Mouse (Mus musculus) megakaryocyte, embryonic 14.5 days (primary cell): Measurements from ENCODE around the gene Gpx3. TPM values are rescaled to one million over a fixed set of nuclear protein-coding genes. Genes with fewer than 3 reads are reported as not detected.
"Not testable (repeated sequence)": the region's sequence is repeated elsewhere in the genome, so short reads cannot be mapped to it uniquely, and the experiment has no call there.

ENCODE experiments used
- H3K27me3 ChIP-seq: replicated peaks from 2 replicates; pipeline ENCODE3; 2012; ENCODE audit warnings: inconsistent platforms
- H3K36me3 ChIP-seq: replicated peaks from 2 replicates; pipeline ENCODE3; 2012; ENCODE audit warnings: low read length, inconsistent platforms, mixed read lengths
- H3K4me1 ChIP-seq: 2 replicates; pipeline ENCODE4 v1.6.1; 2012; ENCODE audit warnings: inconsistent platforms
- H3K4me3 ChIP-seq: replicated peaks from 2 replicates; pipeline ENCODE3; 2012; ENCODE audit warnings: moderate library complexity, mild to moderate bottlenecking, inconsistent platforms
- H3K9me3 ChIP-seq: 2 replicates; pipeline ENCODE4 v1.6.1; 2012; ENCODE audit warnings: inconsistent platforms
- FLI1 ChIP-seq: IDR thresholded peaks from 2 replicates; pipeline ENCODE4 v1.6.1; 2012; ENCODE audit warnings: low read length, inconsistent platforms, mixed read lengths
- GATA1 ChIP-seq: IDR thresholded peaks from 3 replicates; pipeline ENCODE4 v1.6.1; 2012; ENCODE audit warnings: mixed read lengths, low read length, inconsistent platforms, borderline replicate concordance
- polyA plus RNA-seq: library from polyadenylated mRNA; stranded (reverse); fragments of >175 nt; gene quantifications from 2 replicates; pipeline ENCODE4 v1.2.3, GENCODE M21; 2012; ENCODE audit warnings: low replicate concordance; ENCODE audit not compliant: insufficient read depth

Gene Gpx3
- 21.7 and 34.2 TPM in 2 replicates for polyA plus RNA-seq

DNA sequence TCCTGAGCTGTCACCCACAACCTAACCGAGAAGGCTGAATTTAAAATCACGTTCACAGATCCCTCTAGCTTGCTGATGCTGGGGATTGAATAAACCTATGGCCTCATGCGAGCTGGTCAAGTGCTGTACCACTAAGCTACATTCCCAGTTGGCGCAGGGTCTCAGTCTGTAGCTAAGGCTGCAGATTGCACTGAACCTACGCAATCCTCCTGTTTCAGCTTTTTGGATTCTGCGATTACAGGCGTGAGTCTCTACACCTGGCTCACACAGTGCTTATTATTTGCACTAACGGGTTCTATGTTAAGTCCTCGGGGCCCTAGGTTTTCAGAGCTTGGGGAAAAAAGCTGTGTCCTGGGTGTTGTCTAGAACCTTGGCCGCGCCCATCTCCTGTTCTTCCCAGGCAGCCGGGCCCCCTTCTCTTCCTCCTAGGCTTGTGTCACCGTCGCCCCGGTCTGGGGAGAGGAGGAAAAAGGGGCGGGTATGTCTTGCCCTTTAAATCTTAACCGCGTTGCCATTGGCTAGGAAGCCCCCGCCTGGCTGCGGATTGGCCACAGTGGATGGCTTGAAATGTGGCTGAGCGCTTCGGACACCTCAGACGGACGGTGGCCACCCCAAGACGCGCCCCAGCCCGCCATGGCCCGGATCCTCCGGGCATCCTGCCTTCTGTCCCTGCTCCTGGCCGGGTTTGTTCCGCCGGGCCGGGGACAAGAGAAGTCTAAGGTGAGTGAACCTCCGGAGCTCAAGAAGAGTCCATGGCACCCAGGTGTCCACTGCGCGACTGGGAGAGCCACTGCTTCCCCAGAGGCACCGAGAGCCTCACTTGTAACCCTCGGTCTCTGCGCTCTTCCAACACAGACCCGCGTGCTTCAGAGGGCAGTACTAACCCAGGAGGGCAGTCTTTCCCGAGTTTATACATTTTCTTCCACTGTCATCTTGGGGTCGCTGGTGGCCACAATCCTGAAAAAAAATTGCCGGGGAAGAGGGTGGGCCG lies at the start of gene Gpx3:
Gene Gpx3, plus strand, starts transcription at position 121 of the 991 bp plus-strand sequence.
- H3K4me1 ChIP-seq: peaks cover 32% of the 10 kb centered on the region
- peak within 1 kb of the TSS; percentile 43 for H3K4me3 ChIP-seq
- peaks cover 37% of the 10 kb centered on the region for H3K27me3 ChIP-seq
- no peaks in the 10 kb centered on the region for H3K36me3 ChIP-seq
- no peak for TF ChIP-seq GATA1
- no peak for TF ChIP-seq FLI1
- no peaks in the 10 kb centered on the region for H3K9me3 ChIP-seq

DNA sequence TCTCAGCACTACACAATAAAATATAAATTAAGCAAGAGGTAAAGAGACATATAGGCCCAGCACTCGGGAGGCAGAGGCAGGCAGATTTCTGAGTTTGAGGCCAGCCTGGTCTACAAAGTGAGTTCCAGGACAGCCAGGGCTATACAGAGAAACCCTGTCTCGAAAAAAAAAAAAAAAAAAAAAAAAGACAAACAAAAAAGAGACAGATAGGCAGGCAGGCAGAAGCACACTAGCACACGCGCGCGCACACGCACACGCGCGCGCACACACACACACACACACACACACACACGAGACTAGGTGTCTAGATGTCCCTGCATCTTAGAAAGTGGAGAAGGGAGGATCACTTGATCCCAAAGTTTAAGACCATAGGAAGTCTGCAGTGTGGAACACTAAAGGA lies 43.4 kb upstream of the Gpx3 start:
- H3K36me3 ChIP-seq, H3K9me3 ChIP-seq, H3K27me3 ChIP-seq, H3K4me3 ChIP-seq: not testable (repeated sequence)
- H3K4me1 ChIP-seq: peaks cover 40% of the 10 kb centered on the region

GRCm38 (mm10) chr11:54859322-54860165 lies 42.7 kb upstream of the Gpx3 start:
- no peaks in the 10 kb centered on the region for H3K9me3 ChIP-seq
- peaks cover 40% of the 10 kb centered on the region for H3K4me1 ChIP-seq
- no peaks in the 10 kb centered on the region for H3K36me3 ChIP-seq
- no peaks in the 10 kb centered on the region for H3K27me3 ChIP-seq
- H3K4me3 ChIP-seq: peak overlapping the region; percentile 99
- TF ChIP-seq GATA1 (no peak), FLI1 (no peak)

- no peaks in the 10 kb centered on the region for H3K27me3 ChIP-seq
- peaks cover 46% of the 10 kb centered on the region for H3K4me1 ChIP-seq
- TF ChIP-seq GATA1 (no peak), FLI1 (0 out of 2 replicates have a peak, but pooled peaks have one; percentile 40)
- H3K4me3 ChIP-seq: peak within 1 kb of the TSS; percentile 99
- no peaks in the 10 kb centered on the region for H3K9me3 ChIP-seq
- H3K36me3 ChIP-seq: no peaks in the 10 kb centered on the region
Observed at GRCm38 (mm10) chr11:54860256-54861038, 41.8 kb upstream of the Gpx3 start, which contains the start of gene Lyrm7. Lyrm7 (minus strand) TSS chr11:54860916.

DNA sequence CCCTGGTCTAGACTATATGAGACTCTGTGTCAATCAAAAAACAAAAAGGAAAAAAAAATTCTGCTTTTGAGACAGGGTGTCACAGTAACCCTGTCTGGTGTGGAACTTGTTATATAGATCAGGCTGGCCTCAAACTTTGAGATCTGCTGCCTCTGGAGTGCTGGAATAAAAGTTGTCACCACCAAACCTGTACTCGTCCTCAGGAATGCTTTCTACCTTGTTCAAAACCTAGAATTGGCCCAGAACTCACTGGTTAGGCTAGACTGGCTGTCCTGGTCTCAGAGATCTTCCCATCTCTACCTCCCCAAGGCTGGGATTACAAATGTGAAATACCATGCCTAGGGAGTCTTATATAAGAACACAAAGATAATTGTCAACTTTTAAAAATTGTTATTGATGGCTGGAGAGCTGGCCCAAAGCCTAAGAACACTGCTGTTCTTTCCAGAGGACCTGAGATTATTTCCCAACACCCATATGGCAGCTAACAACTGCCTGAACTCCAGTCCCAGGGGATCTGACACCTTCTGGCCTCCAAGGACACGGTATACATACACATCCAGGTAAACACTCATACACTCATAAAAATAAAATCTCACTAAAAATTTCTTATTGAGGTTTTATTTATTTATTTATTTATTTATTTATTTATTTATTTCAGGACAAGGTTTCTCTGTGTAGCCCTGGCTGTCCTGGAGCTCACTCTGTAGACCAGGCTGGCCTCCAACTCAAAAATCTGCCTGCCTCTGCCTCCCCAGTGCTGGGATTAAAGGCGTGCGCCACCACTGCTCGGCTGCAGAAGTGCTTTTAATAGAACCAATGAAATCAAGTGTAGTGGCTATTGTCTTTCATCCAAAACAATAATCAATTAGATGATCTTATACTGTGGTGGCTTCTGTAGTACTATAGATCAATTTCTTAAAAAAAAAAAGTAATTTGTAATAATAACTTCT lies 40.5 kb upstream of the Gpx3 start:
- Histone ChIP-seq H3K27me3 (no peaks in the 10 kb centered on the region), H3K9me3 (no peaks in the 10 kb centered on the region), H3K4me1 (peaks cover 53% of the 10 kb centered on the region), H3K36me3 (no peaks in the 10 kb centered on the region), H3K4me3 (peak overlapping the region; percentile 99)
- TF ChIP-seq FLI1: no peak
- no peak for TF ChIP-seq GATA1

GRCm38 (mm10) chr11:54862621-54863520 lies 39.4 kb upstream of the Gpx3 start:
- Histone ChIP-seq H3K9me3 (no peaks in the 10 kb centered on the region), H3K36me3 (no peaks in the 10 kb centered on the region), H3K4me3 (peak overlapping the region; percentile 38), H3K27me3 (no peaks in the 10 kb centered on the region), H3K4me1 (peaks cover 62% of the 10 kb centered on the region)
- no peak for TF ChIP-seq GATA1

- Histone ChIP-seq H3K9me3 (no peaks in the 10 kb centered on the region), H3K36me3 (peaks cover 10% of the 10 kb centered on the region), H3K4me3 (peak overlapping the region; percentile 97), H3K4me1 (peaks cover 70% of the 10 kb centered on the region), H3K27me3 (no peaks in the 10 kb centered on the region)
- TF ChIP-seq GATA1 (no peak), FLI1 (no peak)
Observed at GRCm38 (mm10) chr11:54865330-54866085, 36.7 kb upstream of the Gpx3 start.
